Mouse (Mus musculus) heart, postnatal 0 days (tissue): ENCODE measurements around the gene Olfr99.

Experiments used
- CTCF ChIP-seq: IDR thresholded peaks from 2 replicates; pipeline ENCODE4 v1.5.1; 2016; ENCODE audit warnings: antibody characterized with exemption, control low read depth, low read depth
- EP300 ChIP-seq: IDR thresholded peaks from 2 replicates; pipeline ENCODE4 v1.6.1; 2016; ENCODE audit warnings: antibody characterized with exemption, low read depth

DNA sequence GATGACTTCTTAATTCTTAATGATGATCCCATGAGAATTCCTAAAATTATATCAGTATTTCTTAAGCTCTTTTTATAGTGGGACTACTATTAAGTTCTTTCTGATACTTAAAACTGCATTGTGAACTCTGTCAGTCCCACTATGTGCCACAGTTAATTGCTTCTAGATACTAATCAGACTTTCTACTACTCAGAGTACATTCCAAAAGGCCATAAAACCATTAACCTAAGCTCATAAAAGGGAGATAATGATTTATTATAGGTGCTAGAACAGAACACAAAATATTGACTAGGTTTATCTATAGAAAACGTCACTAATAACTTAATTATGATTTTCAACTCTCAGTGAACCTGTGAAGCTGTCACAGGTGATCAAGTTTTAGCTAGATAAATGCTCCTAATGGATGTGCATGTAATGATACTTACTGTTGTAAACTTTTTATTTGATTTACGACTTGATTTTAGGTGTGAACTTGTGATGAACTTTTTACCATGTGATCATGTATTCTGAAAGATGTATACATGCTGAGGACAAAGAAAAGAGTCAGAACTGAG, 27.0 kb upstream of the Olfr99 start:
- TF ChIP-seq CTCF (no peak), EP300 (no peak)
